Mouse (Mus musculus) embryonic facial prominence, embryonic 10.5 days (tissue): Measurements from ENCODE around the gene Senp5. TPM values are rescaled to one million over a fixed set of nuclear protein-coding genes. Genes with fewer than 3 reads are reported as not detected.

ENCODE experiments used
- DNase-seq: peaks from one replicate; pipeline ENCODE4 v3.0.0-alpha.2; 2017; ENCODE audit warnings: low spot score
- H3K27ac ChIP-seq: fragments of 300-500 bp; sonication (generic); replicated peaks from 2 replicates; pipeline ENCODE4 v1.5.1; 2016; ENCODE audit warnings: mild to moderate bottlenecking
- H3K27me3 ChIP-seq: fragments of 300-500 bp; sonication (generic); replicated peaks from 2 replicates; pipeline ENCODE4 v1.6.1; 2016; ENCODE audit warnings: low read depth, mild to moderate bottlenecking; ENCODE audit not compliant: poor library complexity, severe bottlenecking
- H3K36me3 ChIP-seq: fragments of 300-500 bp; sonication (generic); replicated peaks from 2 replicates; pipeline ENCODE4 v1.6.1; 2016; ENCODE audit warnings: mild to moderate bottlenecking, moderate library complexity
- H3K4me1 ChIP-seq: fragments of 300-500 bp; sonication (generic); 2 replicates; pipeline ENCODE4 v1.6.1; 2016
- H3K4me3 ChIP-seq: fragments of 300-500 bp; sonication (generic); 2 replicates; pipeline ENCODE4 v1.5.1; 2016; ENCODE audit warnings: mild to moderate bottlenecking, moderate library complexity
- H3K9me3 ChIP-seq: fragments of 300-500 bp; sonication (generic); 2 replicates; pipeline ENCODE4 v1.6.1; 2016; ENCODE audit warnings: mild to moderate bottlenecking
- WGBS: fragments of 180-500 bp; shearing (Covaris S2); methylation state at CpG from one replicate; pipeline ENCODE4 v1.1.7; 2016; 5-methylcytosine and 5-hydroxymethylcytosine counted together
- microRNA-seq: library from miRNA; unstranded; fragments of <30 nt; microRNA quantifications from one replicate; pipeline ENCODE4, GENCODE M21; 2017
- polyA plus RNA-seq: library from polyadenylated mRNA; unstranded; fragments of >200 nt; fragmentation: Nextera tagmentation; extraction: Ambion mirVana; gene quantifications from 2 replicates; pipeline ENCODE4 v1.2.1, GENCODE M21; 2016

The Senp5 gene
- polyA plus RNA-seq, 1 experiment from 2014 or later: 21.5 TPM

DNA sequence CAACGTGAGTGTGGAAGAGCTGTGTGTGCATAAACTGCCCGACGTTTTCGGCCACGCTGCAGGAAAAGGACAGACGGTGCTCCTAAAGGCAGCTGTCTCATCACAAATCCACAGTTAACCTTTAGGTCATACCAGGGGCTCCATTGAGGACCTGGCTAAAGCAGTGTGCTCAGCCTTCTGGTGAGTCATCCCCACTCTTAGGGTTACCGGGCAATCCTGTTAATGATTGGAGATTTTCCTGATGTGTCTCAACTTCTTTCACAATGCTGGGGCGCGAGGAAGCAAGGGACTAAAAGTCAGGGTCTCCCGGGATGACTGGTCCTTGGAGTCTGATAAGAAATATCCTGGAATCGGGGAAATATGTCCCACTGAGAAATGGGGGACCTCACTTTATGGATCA lies 85.3 kb downstream of the Senp5 start:
- DNase-seq: no peak
- WGBS: 79% methylated on average over 11 of the region's 11 CpGs

DNA sequence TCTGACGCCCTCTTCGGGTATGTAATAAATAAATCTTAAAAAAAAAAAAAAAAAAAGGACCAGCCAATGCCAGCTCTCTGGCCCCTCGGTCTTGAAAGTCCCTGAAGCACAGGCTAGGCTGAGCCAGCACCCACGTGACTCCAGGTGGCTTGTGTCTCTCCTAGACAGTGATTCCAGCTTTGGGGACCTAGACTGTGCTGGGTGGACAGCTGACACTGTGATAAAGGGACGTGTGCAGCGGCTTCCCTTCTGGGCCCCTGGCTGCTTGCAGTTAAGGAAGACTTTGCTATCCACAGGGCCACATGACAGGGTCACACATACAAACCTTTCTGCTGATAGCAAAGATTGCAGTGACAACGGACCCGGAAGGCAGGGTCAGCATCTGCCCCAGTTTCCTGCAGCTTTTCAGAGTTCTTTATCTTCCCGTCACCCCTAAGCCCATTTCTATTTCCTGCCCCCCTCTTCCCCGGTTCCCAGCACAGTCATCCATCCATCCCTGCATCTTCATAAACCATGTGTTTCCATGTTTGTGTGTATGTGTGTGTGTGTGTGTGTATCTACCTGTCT lies 92.7 kb downstream of the Senp5 start:
- 75% methylated on average over 10 of the region's 10 CpGs for WGBS
- no peak overlapping the region for H3K4me3 ChIP-seq
- H3K4me1 ChIP-seq: peaks cover 17% of the 10 kb centered on the region

More for the DNA sequence above, 85.3 kb downstream of the Senp5 start:
- no peaks in the 10 kb centered on the region for H3K27me3 ChIP-seq
- H3K27ac ChIP-seq: no peak overlapping the region
- no peak overlapping the region for H3K4me3 ChIP-seq
- no peaks in the 10 kb centered on the region for H3K9me3 ChIP-seq
- H3K36me3 ChIP-seq: no peaks in the 10 kb centered on the region
- H3K4me1 ChIP-seq: peaks cover 5% of the 10 kb centered on the region; the same call in 1 of the 2 replicates

More for the DNA sequence above, 92.7 kb downstream of the Senp5 start:
- H3K9me3 ChIP-seq: no peaks in the 10 kb centered on the region
- no peak for DNase-seq
- H3K27ac ChIP-seq: no peak overlapping the region
- no peaks in the 10 kb centered on the region for H3K36me3 ChIP-seq
- peaks cover 32% of the 10 kb centered on the region for H3K27me3 ChIP-seq

Small RNAs within 50 kb of the gene (microRNA-seq; reads per million reads assigned to microRNA genes)
- gene Gm26269: not detected

Other genes starting within 250 kb of the Senp5 start
- gene Meltf, start 124.5 kb downstream of the Senp5 start, polyA plus RNA-seq: 0.06 and 0.13 TPM in 2 replicates
- gene Pigz, start 69.4 kb downstream of the Senp5 start, polyA plus RNA-seq: 1.3 and 1.8 TPM in 2 replicates
- 86.7 and 87.7 TPM in 2 replicates for gene 0610012G03Rik, start 54.8 kb downstream of the Senp5 start, polyA plus RNA-seq
- gene Ncbp2, start 54.8 kb downstream of the Senp5 start, polyA plus RNA-seq: 139 and 145 TPM in 2 replicates
- 39.4 and 42.4 TPM in 2 replicates for gene Pak2, start 76.1 kb upstream of the Senp5 start, polyA plus RNA-seq
- gene Pigx, start 96.5 kb upstream of the Senp5 start, polyA plus RNA-seq: 151 and 152 TPM in 2 replicates
- 36.5 and 36.7 TPM in 2 replicates for gene Cep19, start 96.5 kb upstream of the Senp5 start, polyA plus RNA-seq
- gene Nrros, start 162.3 kb upstream of the Senp5 start, polyA plus RNA-seq: 7.3 and 8.1 TPM in 2 replicates
- not detected in 2 replicates for gene Bex6, start 176.5 kb upstream of the Senp5 start, polyA plus RNA-seq
- 13.8 and 15.4 TPM in 2 replicates for gene Fbxo45, start 243.9 kb upstream of the Senp5 start, polyA plus RNA-seq
- 19.0 and 19.4 TPM in 2 replicates for gene Wdr53, start 243.9 kb upstream of the Senp5 start, polyA plus RNA-seq